Mouse (Mus musculus): Measurements from ENCODE around the gene Clcn1. TPM values are rescaled to one million over a fixed set of nuclear protein-coding genes. Genes with fewer than 3 reads are reported as not detected.

Gene Clcn1
- polyA plus RNA-seq, 2 experiments, result 0.61 to 1.9 TPM

DNA sequence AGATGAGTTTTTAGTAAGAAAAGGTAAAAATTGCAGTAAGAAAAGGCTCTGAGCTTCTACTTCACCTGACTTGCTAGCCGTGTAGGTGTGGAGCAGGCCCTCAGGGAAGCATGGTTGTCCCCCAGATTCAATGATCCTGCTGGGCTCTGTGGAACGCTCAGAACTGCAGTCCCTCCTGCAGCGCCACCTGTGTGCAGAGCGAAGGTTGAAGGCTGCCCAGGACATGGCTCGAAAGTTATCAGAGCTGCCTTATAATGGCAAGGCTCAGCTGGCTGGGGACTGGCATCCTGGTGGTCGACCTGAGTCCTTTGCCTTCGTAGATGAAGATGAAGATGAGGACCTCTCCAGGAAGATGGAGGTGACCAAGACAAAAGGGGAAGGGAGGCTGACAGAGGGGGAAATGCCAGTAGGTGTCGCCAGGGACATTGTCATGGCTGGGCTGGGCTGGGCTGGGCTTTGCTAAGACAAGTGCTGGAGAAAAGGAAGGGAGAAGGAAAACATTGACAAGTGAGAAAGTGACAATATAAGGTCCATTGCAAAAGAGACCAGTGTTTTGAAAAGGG lies 23.4 kb downstream of the Clcn1 start:
- ATAC-seq (ENCODE audit: low FRiP score, low read depth) (no peak), DNase-seq (ENCODE audit: low spot score) (no peak)
- Histone ChIP-seq H3K9ac (ENCODE audit: low read depth, low read length, severe bottlenecking) (no peak overlapping the region), H3K4me2 (replicated peaks; ENCODE audit: low read depth, low read length, severe bottlenecking) (no peak overlapping the region), H3K4me3 (replicated peaks; ENCODE audit: low read length) (no peak overlapping the region), H3K27me3 (ENCODE audit: control insufficient read depth, insufficient read depth, low read length) (no peaks in the 10 kb centered on the region), H3K27ac (replicated peaks; ENCODE audit: low read depth, low read length) (no peak overlapping the region), H3K36me3 (ENCODE audit: control insufficient read depth, insufficient read depth, low read length) (no peaks in the 10 kb centered on the region), H3K9me3 (ENCODE audit: control insufficient read depth, low read length) (no peaks in the 10 kb centered on the region), H3K4me1 (ENCODE audit: control insufficient read depth, insufficient read depth, low read length) (no peaks in the 10 kb centered on the region)
- WGBS, result 52% methylated on average over 8 of the region's 8 CpGs
- no peak for TF ChIP-seq POLR2A (IDR thresholded peaks at IDR 0.05; ENCODE audit: borderline replicate concordance, extremely low read depth, insufficient read depth, insufficient read length)

DNA sequence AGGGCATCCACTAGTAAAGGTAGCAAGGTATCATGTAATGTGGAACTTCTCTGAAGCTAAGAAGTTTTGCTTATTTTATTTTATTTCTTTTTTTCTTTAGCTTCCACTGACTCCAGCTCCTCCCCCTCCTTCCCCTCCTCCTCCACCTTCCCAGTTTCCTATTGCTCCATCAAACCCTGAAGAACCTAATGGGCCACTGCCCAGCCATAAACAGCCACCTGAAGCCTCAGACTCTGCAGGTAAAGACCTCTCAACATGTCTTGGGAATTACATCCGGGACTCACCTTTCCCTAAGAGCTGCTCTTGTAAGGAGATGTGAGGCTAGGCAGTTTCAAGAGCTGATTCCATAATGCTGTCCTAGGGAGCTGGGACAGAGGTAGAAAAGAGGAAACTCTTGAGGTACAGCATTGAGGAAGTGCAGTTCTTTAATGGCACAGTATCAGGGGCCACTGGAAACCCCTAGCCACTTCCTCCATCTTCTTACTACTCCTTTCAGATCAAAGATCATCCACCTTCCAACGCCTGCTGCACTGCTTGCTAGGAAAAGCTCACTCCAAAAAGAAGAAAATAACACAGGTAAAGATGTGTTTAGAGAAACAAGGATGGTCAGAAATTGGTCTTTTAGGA lies 24.1 kb downstream of the Clcn1 start:
- DNase-seq (ENCODE audit: low spot score), result no peak
- Histone ChIP-seq H3K4me2 (replicated peaks; ENCODE audit: low read depth, low read length, severe bottlenecking) (no peak overlapping the region), H3K36me3 (ENCODE audit: control insufficient read depth, insufficient read depth, low read length) (no peaks in the 10 kb centered on the region), H3K4me3 (replicated peaks; ENCODE audit: low read length) (no peak overlapping the region), H3K4me1 (ENCODE audit: control insufficient read depth, insufficient read depth, low read length) (no peaks in the 10 kb centered on the region), H3K9ac (ENCODE audit: low read depth, low read length, severe bottlenecking) (no peak overlapping the region), H3K27me3 (ENCODE audit: control insufficient read depth, insufficient read depth, low read length) (no peaks in the 10 kb centered on the region), H3K9me3 (ENCODE audit: control insufficient read depth, low read length) (no peaks in the 10 kb centered on the region), H3K27ac (replicated peaks; ENCODE audit: low read depth, low read length) (no peak overlapping the region)
- WGBS, result 83% methylated on average over 2 of the region's 2 CpGs
- no peak for ATAC-seq (ENCODE audit: low FRiP score, low read depth)
- no peak for TF ChIP-seq POLR2A (IDR thresholded peaks at IDR 0.05; ENCODE audit: borderline replicate concordance, extremely low read depth, insufficient read depth, insufficient read length)

DNA sequence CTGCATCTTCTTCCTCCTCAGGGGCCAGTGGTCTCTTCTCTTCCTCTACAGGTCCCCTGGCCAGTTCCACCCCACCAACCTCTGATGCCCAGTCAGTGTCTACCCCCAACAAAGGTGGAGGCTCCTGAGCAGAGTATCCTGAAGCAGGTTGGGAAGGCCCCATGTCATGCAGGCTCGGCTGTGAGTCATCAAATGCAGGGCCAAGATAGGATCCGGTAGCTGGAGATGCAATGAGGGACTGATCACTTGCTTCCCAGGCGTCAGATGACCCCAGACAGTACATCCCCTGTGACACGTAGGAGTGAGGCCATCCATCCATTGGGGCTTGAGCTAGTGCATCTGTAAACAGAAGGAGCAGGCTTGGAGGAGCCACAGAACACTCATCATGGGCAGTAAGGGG lies 31.8 kb downstream of the Clcn1 start:
- no peak overlapping the region for H3K9ac ChIP-seq (ENCODE audit: low read depth, low read length, severe bottlenecking)
- 75% methylated on average over 4 of the region's 4 CpGs for WGBS
- peaks cover 12% of the 10 kb centered on the region; the same call in 1 of the 2 replicates for H3K27me3 ChIP-seq (ENCODE audit: control insufficient read depth, insufficient read depth, low read length)
- no peak for TF ChIP-seq POLR2A (IDR thresholded peaks at IDR 0.05; ENCODE audit: borderline replicate concordance, extremely low read depth, insufficient read depth, insufficient read length)
- no peaks in the 10 kb centered on the region for H3K36me3 ChIP-seq (ENCODE audit: control insufficient read depth, insufficient read depth, low read length)
- no peak overlapping the region for H3K4me3 ChIP-seq (replicated peaks; ENCODE audit: low read length)
- no peak overlapping the region for H3K27ac ChIP-seq (replicated peaks; ENCODE audit: low read depth, low read length)
- no peak for DNase-seq (ENCODE audit: low spot score)
- H3K4me1 ChIP-seq (ENCODE audit: control insufficient read depth, insufficient read depth, low read length), result no peaks in the 10 kb centered on the region; the same call in 1 of the 2 replicates
- H3K4me2 ChIP-seq (replicated peaks; ENCODE audit: low read depth, low read length, severe bottlenecking), result no peak overlapping the region
- no peak for ATAC-seq (ENCODE audit: low FRiP score, low read depth)
- H3K9me3 ChIP-seq (ENCODE audit: control insufficient read depth, low read length), result no peaks in the 10 kb centered on the region

DNA sequence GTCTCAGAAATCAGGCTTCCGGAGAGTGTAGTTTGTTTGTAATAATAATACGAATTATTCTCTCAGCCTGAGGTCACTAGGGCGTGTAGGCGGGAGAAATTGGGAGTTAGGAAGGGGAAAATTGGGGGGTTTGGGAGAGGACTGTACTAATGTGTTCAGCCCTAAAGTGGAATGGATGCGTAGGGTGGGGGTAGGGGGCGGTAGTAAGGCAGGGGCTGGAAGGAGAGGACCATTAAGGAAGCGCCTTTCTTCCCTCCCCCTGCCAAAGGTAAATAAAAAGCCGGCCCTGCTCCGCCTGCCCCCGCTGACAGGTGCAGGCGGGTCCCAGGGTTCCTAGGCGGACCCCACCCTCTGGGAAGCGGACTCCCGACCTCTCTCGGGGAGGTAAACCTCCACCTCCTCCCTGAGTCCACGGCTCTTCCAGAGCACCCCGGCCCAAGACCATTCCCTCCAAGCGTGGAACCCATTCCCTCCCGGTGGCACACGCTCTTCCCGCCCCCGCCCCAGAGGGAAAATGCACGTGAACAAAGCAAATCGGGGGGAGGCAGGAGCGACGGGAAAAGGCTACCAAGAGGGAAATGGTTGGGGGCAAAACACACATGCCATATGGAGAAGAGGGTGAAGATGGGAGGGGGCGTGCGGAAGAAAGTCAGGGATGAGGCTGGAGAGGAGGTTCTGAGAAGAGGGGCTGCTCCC lies 37.0 kb downstream of the Clcn1 start:
- Histone ChIP-seq H3K4me1 (ENCODE audit: control insufficient read depth, insufficient read depth, low read length) (peaks cover 5% of the 10 kb centered on the region), H3K4me3 (replicated peaks; ENCODE audit: low read length) (peak overlapping the region; percentile 63), H3K27ac (replicated peaks; ENCODE audit: low read depth, low read length) (no peak overlapping the region), H3K9ac (ENCODE audit: low read depth, low read length, severe bottlenecking) (peak overlapping the region; percentile 62), H3K4me2 (replicated peaks; ENCODE audit: low read depth, low read length, severe bottlenecking) (peak overlapping the region; percentile 97), H3K36me3 (ENCODE audit: control insufficient read depth, insufficient read depth, low read length) (no peaks in the 10 kb centered on the region), H3K27me3 (ENCODE audit: control insufficient read depth, insufficient read depth, low read length) (peaks cover 23% of the 10 kb centered on the region), H3K9me3 (ENCODE audit: control insufficient read depth, low read length) (no peaks in the 10 kb centered on the region)
- DNase-seq (ENCODE audit: low spot score) (no peak), ATAC-seq (ENCODE audit: low FRiP score, low read depth) (no peak)
- 1% methylated on average over 28 of the region's 28 CpGs for WGBS
- no peak for TF ChIP-seq POLR2A (IDR thresholded peaks at IDR 0.05; ENCODE audit: borderline replicate concordance, extremely low read depth, insufficient read depth, insufficient read length)

DNA sequence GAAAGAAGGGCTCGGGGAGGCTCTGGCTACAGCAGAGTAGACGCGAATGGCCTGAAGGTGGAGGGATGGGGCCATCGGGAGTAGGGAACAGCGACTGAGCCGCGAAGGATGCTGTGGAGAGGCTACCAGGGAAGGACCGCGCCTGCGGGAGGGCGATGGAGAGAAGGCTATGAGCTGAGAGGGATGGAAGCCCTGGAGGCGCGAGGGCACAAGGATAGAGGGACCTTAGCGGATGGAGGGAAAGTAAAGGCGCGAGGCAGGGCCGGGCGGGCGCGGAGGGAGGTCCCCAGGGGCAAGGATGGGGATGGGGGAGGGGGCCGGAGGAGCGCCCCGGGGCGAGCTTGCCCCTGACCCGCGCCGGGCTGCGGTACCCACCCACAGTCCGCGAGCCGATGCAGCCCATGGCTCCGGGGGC lies 37.6 kb downstream of the Clcn1 start:
- ATAC-seq (ENCODE audit: low FRiP score, low read depth) (peak; percentile 20), DNase-seq (ENCODE audit: low spot score) (no peak)
- Histone ChIP-seq H3K36me3 (ENCODE audit: control insufficient read depth, insufficient read depth, low read length) (no peaks in the 10 kb centered on the region), H3K9me3 (ENCODE audit: control insufficient read depth, low read length) (no peaks in the 10 kb centered on the region), H3K4me3 (replicated peaks; ENCODE audit: low read length) (peak overlapping the region; percentile 63), H3K27me3 (ENCODE audit: control insufficient read depth, insufficient read depth, low read length) (peaks cover 23% of the 10 kb centered on the region), H3K27ac (replicated peaks; ENCODE audit: low read depth, low read length) (no peak overlapping the region), H3K4me2 (replicated peaks; ENCODE audit: low read depth, low read length, severe bottlenecking) (peak overlapping the region; percentile 97), H3K4me1 (ENCODE audit: control insufficient read depth, insufficient read depth, low read length) (peaks cover 5% of the 10 kb centered on the region), H3K9ac (ENCODE audit: low read depth, low read length, severe bottlenecking) (peak overlapping the region; percentile 62)
- 0% methylated on average over 13 of the region's 32 CpGs for WGBS
- TF ChIP-seq POLR2A (IDR thresholded peaks at IDR 0.05; ENCODE audit: borderline replicate concordance, extremely low read depth, insufficient read depth, insufficient read length), result no peak

All from limb, embryonic 14.5 days (tissue).